Mouse (Mus musculus) stomach, embryonic 16.5 days (tissue): Measurements from ENCODE around the gene Agtpbp1. TPM values are rescaled to one million over a fixed set of nuclear protein-coding genes. Genes with fewer than 3 reads are reported as not detected.

Experiments
- ATAC-seq: fragments of 200-750 bp; cut with Nextera tagmentation; 2 replicates; pipeline ENCODE4 v1.8.0; 2017; ENCODE audit warnings: moderate number of reproducible peaks, moderate TSS enrichment; ENCODE audit not compliant: insufficient read depth, low FRiP score
- H3K27ac ChIP-seq: fragments of 300-500 bp; sonication (generic); 2 replicates; pipeline ENCODE4 v1.5.1; 2014; ENCODE audit warnings: low read length
- H3K27me3 ChIP-seq: fragments of 300-500 bp; sonication (generic); 2 replicates; pipeline ENCODE4 v1.6.1; 2014; ENCODE audit warnings: low read length, control low read depth, mixed read lengths; ENCODE audit not compliant: control insufficient read depth, insufficient read depth
- H3K36me3 ChIP-seq: fragments of 300-500 bp; sonication (generic); 2 replicates; pipeline ENCODE4 v1.6.1; 2014; ENCODE audit warnings: low read length; ENCODE audit not compliant: control insufficient read depth, insufficient read depth
- H3K4me1 ChIP-seq: fragments of 300-500 bp; sonication (generic); 2 replicates; pipeline ENCODE4 v1.6.1; 2014; ENCODE audit warnings: low read length, control low read depth, mixed read lengths; ENCODE audit not compliant: control insufficient read depth, insufficient read depth
- H3K4me2 ChIP-seq: fragments of 300-500 bp; sonication (generic); 2 replicates; pipeline ENCODE4 v1.6.1; 2014; ENCODE audit warnings: low read depth, low read length, mixed read lengths
- H3K4me3 ChIP-seq: fragments of 300-500 bp; sonication (generic); replicated peaks from 2 replicates; pipeline ENCODE4 v1.5.1; 2014; ENCODE audit warnings: mild to moderate bottlenecking, low read length
- H3K9ac ChIP-seq: fragments of 300-500 bp; sonication (generic); 2 replicates; pipeline ENCODE4 v1.6.1; 2014; ENCODE audit warnings: low read length
- H3K9me3 ChIP-seq: fragments of 300-500 bp; sonication (generic); replicated peaks from 2 replicates; pipeline ENCODE4 v1.6.1; 2016; ENCODE audit warnings: low read length, control low read depth; ENCODE audit not compliant: control insufficient read depth
- WGBS: fragments of 180-500 bp; shearing (Covaris S2); extraction: QIAGEN DNeasy Blood & Tissue Kit; methylation state at CpG from one replicate; pipeline ENCODE4 v1.1.7; 2014; 5-methylcytosine and 5-hydroxymethylcytosine counted together
- polyA plus RNA-seq: library from polyadenylated mRNA; unstranded; fragments of >200 nt; fragmentation: Nextera tagmentation; extraction: Ambion mirVana; gene quantifications from 2 replicates; pipeline ENCODE4 v1.2.1, GENCODE M21; 2015

The Agtpbp1 gene
- polyA plus RNA-seq, 1 experiment from 2014 or later: 18.1 TPM

DNA sequence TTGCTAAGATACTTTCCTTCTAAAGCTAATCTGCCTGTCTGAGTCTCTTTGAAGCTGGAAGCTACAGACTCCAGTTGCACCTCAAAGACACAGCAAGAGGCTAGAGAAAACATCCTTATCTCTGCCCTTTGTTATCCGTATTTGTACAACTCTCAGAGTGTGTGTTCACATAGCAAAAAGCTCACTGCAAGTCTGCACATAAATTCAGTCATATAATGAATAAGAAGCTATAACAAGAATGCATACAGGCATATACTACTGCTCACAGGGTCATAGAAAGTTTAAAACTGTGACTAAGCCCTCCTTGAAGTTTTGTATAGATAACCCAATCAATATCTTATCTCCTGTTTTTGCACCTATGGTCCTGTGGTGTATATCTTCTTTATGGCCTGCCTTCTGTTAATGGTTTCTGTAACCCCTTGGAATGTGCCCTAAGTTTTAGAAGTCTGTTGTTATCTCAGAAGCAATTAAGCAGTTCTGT lies 35.7 kb downstream of the Agtpbp1 start:
- no peak for ATAC-seq
- Histone ChIP-seq H3K4me1 (peaks cover 22% of the 10 kb centered on the region), H3K9me3 (no peaks in the 10 kb centered on the region), H3K36me3 (no peaks in the 10 kb centered on the region), H3K27ac (no peak overlapping the region), H3K9ac (no peak overlapping the region), H3K4me3 (no peak overlapping the region), H3K27me3 (no peaks in the 10 kb centered on the region), H3K4me2 (no peak overlapping the region)
- 35% methylated on average over 1 of the region's 1 CpGs for WGBS

DNA sequence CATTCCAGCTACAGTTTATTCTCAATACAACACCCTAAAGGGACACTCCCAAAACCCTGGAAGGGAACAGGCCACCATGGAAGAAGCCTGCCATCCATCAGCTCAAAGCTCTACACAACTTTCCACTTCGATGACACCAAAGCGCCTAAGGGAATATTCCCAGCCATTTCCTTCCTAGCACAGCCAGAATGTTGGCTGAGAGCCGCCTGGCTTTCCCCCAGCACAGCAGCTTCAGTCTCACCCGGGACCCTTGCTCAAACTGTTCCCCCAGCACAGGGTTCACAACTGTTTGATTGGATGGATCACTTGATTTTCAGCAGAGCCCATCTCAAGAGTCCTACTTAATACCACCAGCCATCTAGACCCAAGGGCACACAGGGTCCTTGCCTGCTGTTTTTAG lies 37.3 kb downstream of the Agtpbp1 start:
- peaks cover 22% of the 10 kb centered on the region for H3K4me1 ChIP-seq
- H3K9ac ChIP-seq: no peak overlapping the region
- no peaks in the 10 kb centered on the region for H3K9me3 ChIP-seq
- H3K27ac ChIP-seq: peak overlapping the region; percentile 25; the same call in 1 of the 2 replicates
- H3K27me3 ChIP-seq: no peaks in the 10 kb centered on the region
- H3K4me3 ChIP-seq: no peak overlapping the region
- no peaks in the 10 kb centered on the region for H3K36me3 ChIP-seq
- no peak overlapping the region for H3K4me2 ChIP-seq
- WGBS: 55% methylated on average over 4 of the region's 4 CpGs
- ATAC-seq: peak; percentile 40; the same call in 1 of the 2 replicates

DNA sequence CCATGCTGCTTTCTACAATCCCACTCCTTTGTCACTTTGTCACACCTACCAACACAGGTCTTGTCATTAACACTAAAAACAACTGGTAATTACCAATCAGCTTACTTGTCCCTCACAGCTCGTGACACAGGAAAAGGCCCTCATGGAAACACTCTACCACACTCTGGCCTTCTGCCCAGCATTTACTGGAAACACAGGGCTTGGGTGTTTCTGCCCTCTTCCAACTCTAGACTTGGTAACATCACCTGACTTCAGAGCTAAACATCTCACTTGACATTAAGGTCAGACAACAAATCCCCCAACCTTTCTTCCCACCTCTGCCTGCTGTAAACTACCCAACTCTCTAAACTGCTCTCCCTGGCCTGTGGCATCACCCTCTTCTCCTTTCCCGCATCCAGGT lies 37.9 kb downstream of the Agtpbp1 start:
- ATAC-seq: no peak
- WGBS: 78% methylated on average over 2 of the region's 2 CpGs

DNA sequence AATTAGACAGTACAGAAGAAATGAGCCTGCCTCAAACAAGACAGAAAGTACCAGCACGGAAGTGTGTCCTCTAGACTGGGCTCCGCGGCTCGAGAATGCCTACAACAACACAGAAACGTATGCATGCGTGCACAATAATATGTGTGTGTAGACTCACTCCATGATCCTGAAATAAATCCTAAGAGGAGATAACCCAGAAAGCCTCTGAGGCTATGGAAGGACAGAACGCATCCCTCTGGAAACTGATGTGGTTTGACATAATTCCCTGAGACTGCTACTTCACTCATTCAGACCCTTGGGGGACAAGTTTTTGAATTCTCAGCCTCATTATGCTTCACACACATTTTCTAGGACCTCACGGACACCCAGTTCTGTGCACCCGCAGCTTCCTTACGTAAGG lies 42.6 kb downstream of the Agtpbp1 start:
- Histone ChIP-seq H3K9me3 (no peaks in the 10 kb centered on the region), H3K27me3 (no peaks in the 10 kb centered on the region), H3K27ac (no peak overlapping the region), H3K9ac (no peak overlapping the region), H3K36me3 (no peaks in the 10 kb centered on the region), H3K4me1 (peaks cover 12% of the 10 kb centered on the region; the same call in 1 of the 2 replicates), H3K4me3 (no peak overlapping the region), H3K4me2 (no peak overlapping the region)
- no peak for ATAC-seq
- WGBS: 85% methylated on average over 10 of the region's 10 CpGs

More for the DNA sequence above, 37.9 kb downstream of the Agtpbp1 start:
- no peaks in the 10 kb centered on the region for H3K36me3 ChIP-seq
- no peaks in the 10 kb centered on the region for H3K27me3 ChIP-seq
- no peak overlapping the region for H3K4me3 ChIP-seq
- H3K4me2 ChIP-seq: no peak overlapping the region
- peaks cover 22% of the 10 kb centered on the region for H3K4me1 ChIP-seq
- H3K9ac ChIP-seq: no peak overlapping the region
- H3K27ac ChIP-seq: no peak overlapping the region
- H3K9me3 ChIP-seq: no peaks in the 10 kb centered on the region

DNA sequence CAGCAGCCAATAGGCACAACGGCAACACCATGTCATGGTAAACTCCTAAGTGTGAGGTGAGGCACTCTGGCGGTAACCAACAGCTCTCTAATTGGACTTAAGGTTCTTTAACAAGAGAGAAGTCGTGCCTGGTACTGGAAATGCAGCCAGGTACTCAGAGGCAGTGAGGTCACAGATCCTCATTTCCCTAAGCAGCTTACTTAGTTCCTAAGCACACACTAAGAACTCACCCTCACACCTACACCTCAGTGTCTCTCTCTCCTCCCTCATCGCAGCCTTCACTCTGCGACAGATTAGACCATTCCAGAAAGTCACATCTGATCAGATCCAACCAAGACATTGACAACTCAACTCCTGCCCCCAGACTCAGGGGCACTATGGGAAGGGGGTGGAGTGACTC lies 45.0 kb downstream of the Agtpbp1 start:
- no peak for ATAC-seq
- no peaks in the 10 kb centered on the region for H3K36me3 ChIP-seq
- 83% methylated on average over 5 of the region's 5 CpGs for WGBS
- no peaks in the 10 kb centered on the region for H3K27me3 ChIP-seq
- no peaks in the 10 kb centered on the region for H3K4me1 ChIP-seq
- no peak overlapping the region for H3K4me2 ChIP-seq
- no peak overlapping the region for H3K4me3 ChIP-seq
- no peak overlapping the region for H3K9ac ChIP-seq
- H3K27ac ChIP-seq: no peak overlapping the region
- H3K9me3 ChIP-seq: no peaks in the 10 kb centered on the region

DNA sequence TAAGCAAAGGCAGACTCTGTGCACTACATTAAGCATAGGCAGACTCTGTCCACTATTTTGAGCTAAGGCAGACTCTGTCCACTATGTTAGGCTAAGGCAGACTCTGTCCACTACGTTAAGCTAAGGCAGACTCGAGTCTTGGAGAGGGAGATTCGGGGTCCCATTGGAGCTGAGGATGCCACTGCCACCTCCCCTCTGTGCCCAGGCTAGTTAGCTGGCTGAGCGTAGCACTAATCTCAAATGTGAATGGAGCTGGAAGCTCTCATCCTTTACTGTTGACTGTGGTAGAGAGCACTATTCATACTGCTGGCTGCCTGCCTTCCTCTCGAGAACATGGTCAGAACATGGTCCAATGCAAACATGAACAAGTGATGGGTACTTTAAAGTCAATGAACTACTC lies 46.4 kb downstream of the Agtpbp1 start:
- Histone ChIP-seq H3K27me3 (no peaks in the 10 kb centered on the region), H3K4me1 (no peaks in the 10 kb centered on the region), H3K4me2 (no peak overlapping the region), H3K4me3 (no peak overlapping the region), H3K9me3 (no peaks in the 10 kb centered on the region), H3K36me3 (no peaks in the 10 kb centered on the region), H3K9ac (no peak overlapping the region), H3K27ac (no peak overlapping the region)
- 90% methylated on average over 5 of the region's 5 CpGs for WGBS
- ATAC-seq: no peak

DNA sequence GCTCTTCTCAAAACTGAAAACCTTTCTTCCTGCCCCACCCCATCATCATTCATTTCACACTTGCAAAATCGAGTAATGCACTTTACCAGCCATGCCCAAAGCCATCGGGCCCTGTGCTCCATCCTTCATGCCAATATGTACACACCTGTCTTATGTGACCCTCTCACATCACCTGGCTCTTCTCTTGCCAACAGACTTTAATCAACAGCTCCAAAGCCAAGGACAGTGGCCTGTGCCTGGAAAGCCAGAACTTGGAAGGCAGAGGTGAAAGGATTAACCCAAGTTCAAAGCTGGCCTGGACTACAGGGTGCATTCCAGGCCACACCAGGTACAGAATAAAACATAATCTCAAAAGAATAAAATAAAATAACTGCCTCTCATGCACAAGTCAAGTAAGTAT lies 48.4 kb downstream of the Agtpbp1 start:
- ATAC-seq: no peak
- Histone ChIP-seq H3K9ac (no peak overlapping the region), H3K9me3 (no peaks in the 10 kb centered on the region), H3K27me3 (no peaks in the 10 kb centered on the region), H3K4me3 (no peak overlapping the region), H3K27ac (no peak overlapping the region), H3K4me1 (no peaks in the 10 kb centered on the region), H3K36me3 (no peaks in the 10 kb centered on the region), H3K4me2 (no peak overlapping the region)
- WGBS: 49% methylated on average over 2 of the region's 2 CpGs

DNA sequence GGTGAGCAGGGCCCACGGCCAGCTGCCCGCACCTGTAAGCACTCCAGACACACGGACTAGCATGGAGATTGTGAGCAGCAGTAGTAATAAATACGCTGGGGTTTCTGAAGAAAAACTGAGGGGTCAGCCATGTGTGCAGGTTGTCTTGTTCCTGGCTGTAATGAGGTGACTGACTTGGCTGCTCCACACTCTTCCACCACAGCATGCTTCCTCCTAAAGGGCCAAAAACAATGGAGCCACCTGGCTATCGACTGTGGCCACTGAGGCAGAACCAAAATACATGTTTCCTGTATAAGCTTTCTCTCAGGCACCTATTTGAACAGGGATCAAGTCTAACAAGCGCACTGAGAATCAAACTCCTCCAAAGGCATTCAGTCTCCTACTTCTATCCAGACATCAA lies 49.3 kb downstream of the Agtpbp1 start:
- ATAC-seq: no peak
- H3K27me3 ChIP-seq: no peaks in the 10 kb centered on the region
- H3K9me3 ChIP-seq: no peaks in the 10 kb centered on the region
- no peaks in the 10 kb centered on the region for H3K4me1 ChIP-seq
- H3K4me2 ChIP-seq: no peak overlapping the region
- H3K36me3 ChIP-seq: no peaks in the 10 kb centered on the region
- no peak overlapping the region for H3K9ac ChIP-seq
- no peak overlapping the region for H3K4me3 ChIP-seq
- 85% methylated on average over 6 of the region's 6 CpGs for whole genome bisulfite sequencing
- no peak overlapping the region for H3K27ac ChIP-seq

DNA sequence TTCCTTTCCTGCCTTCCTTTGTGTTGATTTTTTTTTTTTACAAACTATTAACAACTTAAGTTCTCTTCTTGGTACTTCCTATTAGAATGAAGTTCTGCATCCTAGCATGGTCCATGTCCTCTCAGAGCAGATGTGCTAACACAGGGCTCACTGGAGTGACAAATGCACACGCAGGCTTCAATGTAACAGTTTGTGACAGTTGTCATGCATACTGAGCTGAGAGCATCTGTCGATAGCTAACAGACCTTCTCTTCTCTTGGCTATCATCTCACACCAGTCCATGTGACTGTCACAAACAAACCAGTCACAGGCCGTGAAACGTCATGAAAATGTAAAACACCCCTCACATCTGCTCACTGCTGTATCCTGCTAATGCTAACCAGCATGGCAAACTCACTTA lies 50.7 kb downstream of the Agtpbp1 start:
- Histone ChIP-seq H3K27ac (no peak overlapping the region), H3K9ac (no peak overlapping the region), H3K27me3 (no peaks in the 10 kb centered on the region), H3K4me1 (no peaks in the 10 kb centered on the region), H3K36me3 (no peaks in the 10 kb centered on the region), H3K4me2 (no peak overlapping the region), H3K9me3 (no peaks in the 10 kb centered on the region), H3K4me3 (no peak overlapping the region)
- WGBS: 75% methylated on average over 4 of the region's 4 CpGs
- no peak for ATAC-seq

DNA sequence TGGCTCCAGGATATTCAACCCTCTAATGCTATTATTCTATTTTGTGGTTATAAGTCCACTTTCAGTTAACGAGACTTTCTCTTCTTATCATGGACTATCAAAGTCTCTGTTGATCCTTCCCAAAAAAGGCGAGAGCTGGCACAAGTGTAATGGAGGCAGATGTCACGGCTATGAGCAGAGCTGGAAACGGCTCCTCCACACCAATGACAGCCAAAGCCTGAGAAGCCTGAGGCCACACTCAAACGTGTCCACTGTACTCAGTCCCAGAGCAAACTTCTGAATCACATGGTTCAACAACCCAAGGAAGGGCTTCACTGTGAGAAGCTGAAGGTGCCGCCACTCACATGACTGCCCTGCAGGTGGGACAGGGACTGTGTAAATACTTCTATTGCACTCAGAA lies 51.7 kb downstream of the Agtpbp1 start:
- Histone ChIP-seq H3K36me3 (no peaks in the 10 kb centered on the region), H3K9ac (no peak overlapping the region), H3K9me3 (no peaks in the 10 kb centered on the region), H3K4me1 (no peaks in the 10 kb centered on the region), H3K4me2 (no peak overlapping the region), H3K27me3 (no peaks in the 10 kb centered on the region), H3K4me3 (no peak overlapping the region), H3K27ac (no peak overlapping the region)
- 76% methylated on average over 6 of the region's 6 CpGs for WGBS
- no peak for ATAC-seq
